In the genomic region with DNA sequence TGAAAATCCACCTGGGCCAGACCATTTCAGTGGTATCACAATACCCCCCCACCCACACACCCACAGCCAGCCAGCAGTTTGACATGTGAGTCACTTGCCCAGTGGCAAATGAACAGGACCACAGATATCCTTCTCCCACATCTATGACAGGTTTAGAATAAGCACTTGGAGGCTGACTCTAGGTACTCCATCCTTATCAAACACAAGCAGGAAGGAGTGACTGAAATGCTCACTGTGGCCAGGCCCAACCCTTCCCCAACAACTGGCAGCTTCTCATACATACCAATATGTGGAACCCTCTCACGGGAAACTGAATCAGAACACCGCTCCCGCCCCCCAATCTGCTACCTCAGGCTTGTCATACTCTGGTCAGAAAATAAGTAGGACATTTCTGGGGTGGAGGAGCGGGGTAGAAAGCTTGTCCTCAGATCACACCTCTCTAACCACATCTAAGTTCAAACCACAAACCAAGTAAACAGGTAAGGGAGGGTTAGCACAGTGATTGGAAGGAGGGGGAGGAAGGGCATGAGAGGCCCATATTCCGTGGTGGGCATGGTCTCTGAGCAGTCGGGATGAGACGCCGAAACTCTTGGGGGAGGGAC, we compare ENCODE assay signal across 18 mouse cellular contexts.
DNase-seq lines count a peak whose midpoint lies in the region.
"Had no signal": no experiment of that assay in that cellular context is flagged by ENCODE, and none has a peak within 500 bp of the region (broad histone marks: within the 10 kb centered on the region; RNA-seq: fewer than 3 reads in every experiment).

No protein-coding gene starts in this region.

- peak; percentile 13 for DNase-seq in 416B (ENCODE audit: low read depth)
- DNase-seq in CD4-positive, CD25-positive, alpha-beta regulatory T cell, adult 2 months (ENCODE audit: low read depth, low spot score): peak; percentile 36
- DNase-seq in induced T-regulatory cell, adult 2 months (ENCODE audit: low read depth): peak; percentile 87
- DNase-seq in natural killer cell, adult 2 months (ENCODE audit: low spot score in 2 of 2): peak; percentile 32 to 52
- DNase-seq in layer of hippocampus, adult 9-11 months: no peak
- DNase-seq in ovary, postnatal 10 days (ENCODE audit: low spot score): no peak
- no peak for DNase-seq in adrenal gland, postnatal 10 days
- DNase-seq: adrenal gland, adult 8-10 months; cerebellum, adult 2 months; cerebellum, postnatal 25 days; gastrocnemius, postnatal 36 days; heart, adult 2 months; heart, postnatal 14 days; kidney, adult 2 months; kidney, postnatal 10 days; liver; right cerebral cortex, adult 18-20 months; right cerebral cortex, postnatal 4 days had no signal

Comparison
In these comparisons a context has a peak if more than half of its experiments do, and no peak if none do; other contexts are left out.
1. DNase-seq: peak in 416B (single experiment), CD4-positive, CD25-positive, alpha-beta regulatory T cell, adult 2 months (single experiment), induced T-regulatory cell, adult 2 months (single experiment) and natural killer cell, adult 2 months (2 of 2); none in layer of hippocampus, adult 9-11 months (single experiment), ovary, postnatal 10 days (single experiment) and adrenal gland, postnatal 10 days (single experiment).